Mouse (Mus musculus) embryonic stem cell, embryonic (primary cell): ENCODE measurements around the gene Itgb1bp2.

ENCODE experiments used
- CTCF ChIA-PET, 4 experiments: fragments of 300-600 bp in 2 of 4; fragments of 350-600 bp in 2 of 4; sonication (Branson Sonifier 250); formaldehyde crosslinking; loops; one replicate each; lab custom pipeline; 2022; ENCODE audit warnings: inconsistent platforms in 2 of 4; lab: Charles Lee
- POLR2A ChIA-PET, 4 experiments: fragments of 300-600 bp in 2 of 4; fragments of 350-600 bp in 2 of 4; sonication (Branson Sonifier 250); formaldehyde crosslinking; loops; one replicate each; lab custom pipeline; 2022; ENCODE audit warnings: antibody characterized with exemption in 4 of 4, inconsistent platforms in 1 of 4; lab: Charles Lee

Gene Itgb1bp2

GRCm38 (mm10) chrX:101448886-101449475 lies at the start of gene Itgb1bp2:
Itgb1bp2 (plus strand) TSS chrX:101449088.
- ChIA-PET POLR2A (interaction anchor here in 2 of 4 experiments (0.6 to 2.1 kb wide), 12 partner anchors 8 to 74 kb away, joined by 3 to 11 read pairs (median 5); partner anchors contain the start of gene Nono (in 1 of the 2)), CTCF (no interaction called here)

- CTCF ChIA-PET, result interaction anchor here in 3 of 4 experiments (0.6 to 0.8 kb wide), 4 partner anchors 9 to 60 kb away, joined by 3 to 4 read pairs (median 3); no protein-coding TSS in a partner anchor
- POLR2A ChIA-PET, result interaction anchor here (0.6 to 2.8 kb wide), 17 partner anchors 10 to 335 kb away, joined by 3 to 25 read pairs (median 5); partner anchors contain the start of gene Nono (in 4 of the 4)
These were observed 29.8 kb upstream of the Itgb1bp2 start for GRCm38 (mm10) chrX:101418946-101419724.

- ChIA-PET POLR2A (interaction anchor here (0.6 to 2.8 kb wide), 15 partner anchors 9 to 336 kb away, joined by 3 to 25 read pairs (median 6); partner anchors contain the start of gene Nono (in 4 of the 4)), CTCF (interaction anchor here in 2 of 4 experiments (0.6 to 0.8 kb wide), 3 partner anchors 8 to 61 kb away, joined by 3 to 4 read pairs (median 3); no protein-coding TSS in a partner anchor)
These were observed 28.9 kb upstream of the Itgb1bp2 start for GRCm38 (mm10) chrX:101419725-101420699.

- CTCF ChIA-PET, result no interaction called here
- POLR2A ChIA-PET, result interaction anchor here in 2 of 4 experiments (1.5 to 2.8 kb wide), 7 partner anchors 9 to 336 kb away, joined by 4 to 25 read pairs (median 7); partner anchors contain the start of gene Nono (in 2 of the 2)
These were observed 28.2 kb upstream of the Itgb1bp2 start, which contains the start of gene Zmym3 for GRCm38 (mm10) chrX:101420700-101421095. Zmym3 (minus strand) TSS chrX:101420849.

- POLR2A ChIA-PET, result interaction anchor here in 2 of 4 experiments (0.6 to 1.4 kb wide), 2 partner anchors 28 kb away, joined by 3 to 6 read pairs; no protein-coding TSS in a partner anchor
- CTCF ChIA-PET, result interaction anchor here in 1 of 4 experiments (0.6 kb wide), 1 partner anchor 9 kb away, joined by 5 read pairs; no protein-coding TSS in a partner anchor
These were observed 25.4 kb upstream of the Itgb1bp2 start for GRCm38 (mm10) chrX:101423462-101423861.

GRCm38 (mm10) chrX:101427774-101428173 lies 21.1 kb upstream of the Itgb1bp2 start:
- POLR2A ChIA-PET, result interaction anchor here in 3 of 4 experiments (0.6 to 4.4 kb wide), 17 partner anchors 8 to 344 kb away, joined by 3 to 44 read pairs (median 7); partner anchors contain the start of gene Zmym3 (in 1 of the 3)

GRCm38 (mm10) chrX:101428785-101429141 lies 20.1 kb upstream of the Itgb1bp2 start:
- ChIA-PET POLR2A (interaction anchor here (0.7 to 4.4 kb wide), 46 partner anchors 9 to 634 kb away, joined by 3 to 44 read pairs (median 6); partner anchors contain the start of genes Zmym3 (in 2 of the 4), Itgb1bp2 (in 1 of the 4) and Med12 (in 1 of the 4)), CTCF (interaction anchor here in 3 of 4 experiments (0.7 to 1.9 kb wide), 6 partner anchors 9 to 99 kb away, joined by 3 to 4 read pairs (median 4); no protein-coding TSS in a partner anchor)

More at GRCm38 (mm10) chrX:101427774-101428173, 21.1 kb upstream of the Itgb1bp2 start:
- CTCF ChIA-PET, result interaction anchor here (0.5 to 1.3 kb wide), 9 partner anchors 8 to 295 kb away, joined by 3 to 4 read pairs (median 3); no protein-coding TSS in a partner anchor

GRCm38 (mm10) chrX:101429142-101429949 lies 19.5 kb upstream of the Itgb1bp2 start, which contains the start of gene Nono:
Nono (plus strand) TSS chrX:101429318.
- POLR2A ChIA-PET, result interaction anchor here (0.5 to 4.4 kb wide), 66 partner anchors 9 to 652 kb away, joined by 3 to 44 read pairs (median 4); partner anchors contain the start of genes Zmym3 (in 2 of the 4), Itgb1bp2 (in 1 of the 4) and Med12 (in 1 of the 4)
- CTCF ChIA-PET, result interaction anchor here in 3 of 4 experiments (0.7 to 1.9 kb wide), 9 partner anchors 9 to 103 kb away, joined by 3 to 5 read pairs (median 4); no protein-coding TSS in a partner anchor

GRCm38 (mm10) chrX:101429976-101430375 lies 18.9 kb upstream of the Itgb1bp2 start:
- CTCF ChIA-PET, result interaction anchor here in 3 of 4 experiments (0.9 to 1.9 kb wide), 6 partner anchors 8 to 103 kb away, joined by 3 to 5 read pairs (median 4); no protein-coding TSS in a partner anchor
- POLR2A ChIA-PET, result interaction anchor here (0.6 to 4.4 kb wide), 42 partner anchors 8 to 653 kb away, joined by 3 to 44 read pairs (median 6); partner anchors contain the start of genes Zmym3 (in 2 of the 4) and Itgb1bp2 (in 1 of the 4)

GRCm38 (mm10) chrX:101451147-101451546 lies 2.3 kb downstream of the Itgb1bp2 start:
- POLR2A ChIA-PET, result interaction anchor here in 1 of 4 experiments (1.0 kb wide), 1 partner anchor 31 kb away, joined by 4 read pairs; no protein-coding TSS in a partner anchor
- CTCF ChIA-PET, result interaction anchor here in 1 of 4 experiments (0.6 kb wide), 1 partner anchor 217 kb away, joined by 3 read pairs; no protein-coding TSS in a partner anchor

GRCm38 (mm10) chrX:101451591-101451990 lies 2.7 kb downstream of the Itgb1bp2 start:
- CTCF ChIA-PET, result interaction anchor here in 1 of 4 experiments (0.6 kb wide), 1 partner anchor 217 kb away, joined by 3 read pairs; no protein-coding TSS in a partner anchor
- POLR2A ChIA-PET, result interaction anchor here in 2 of 4 experiments (1.0 to 2.0 kb wide), 3 partner anchors 10 to 30 kb away, joined by 3 to 5 read pairs (median 4); no protein-coding TSS in a partner anchor

- POLR2A ChIA-PET, result interaction anchor here in 3 of 4 experiments (0.6 to 1.8 kb wide), 4 partner anchors 10 to 82 kb away, joined by 3 to 6 read pairs (median 4); no protein-coding TSS in a partner anchor
These were observed 23.3 kb downstream of the Itgb1bp2 start for GRCm38 (mm10) chrX:101472202-101472601.

GRCm38 (mm10) chrX:101481604-101482350 lies 32.9 kb downstream of the Itgb1bp2 start:
- POLR2A ChIA-PET, result interaction anchor here (0.6 to 5.3 kb wide), 51 partner anchors 9 to 523 kb away, joined by 3 to 51 read pairs (median 5); partner anchors contain the start of genes Nono (in 3 of the 4), Itgb1bp2 (in 2 of the 4) and Ogt (in 1 of the 4)
- CTCF ChIA-PET, result interaction anchor here in 1 of 4 experiments (0.9 to 1.0 kb wide), 2 partner anchors 10 to 310 kb away, joined by 3 read pairs; no protein-coding TSS in a partner anchor

More at GRCm38 (mm10) chrX:101472202-101472601, 23.3 kb downstream of the Itgb1bp2 start:
- CTCF ChIA-PET, result interaction anchor here in 2 of 4 experiments (1.0 to 1.1 kb wide), 2 partner anchors 10 to 14 kb away, joined by 3 to 4 read pairs; no protein-coding TSS in a partner anchor
